Mouse (Mus musculus) liver, embryonic 14.5 days (tissue): ENCODE measurements at regions not wholly inside any gene's neighbourhood (a gene's known extent, or its start where the extent isn't known, plus 50 kb on each side); places are given as distances from the start of the nearest gene placed in this dataset.

Experiments
- CTCF ChIP-seq: IDR thresholded peaks from 2 replicates; pipeline ENCODE4 v1.5.1; 2016; ENCODE audit warnings: antibody characterized with exemption, low read depth, control low read depth
- EP300 ChIP-seq: IDR thresholded peaks from 2 replicates; pipeline ENCODE4 v1.6.1; 2016; ENCODE audit warnings: antibody characterized with exemption, low read depth

DNA sequence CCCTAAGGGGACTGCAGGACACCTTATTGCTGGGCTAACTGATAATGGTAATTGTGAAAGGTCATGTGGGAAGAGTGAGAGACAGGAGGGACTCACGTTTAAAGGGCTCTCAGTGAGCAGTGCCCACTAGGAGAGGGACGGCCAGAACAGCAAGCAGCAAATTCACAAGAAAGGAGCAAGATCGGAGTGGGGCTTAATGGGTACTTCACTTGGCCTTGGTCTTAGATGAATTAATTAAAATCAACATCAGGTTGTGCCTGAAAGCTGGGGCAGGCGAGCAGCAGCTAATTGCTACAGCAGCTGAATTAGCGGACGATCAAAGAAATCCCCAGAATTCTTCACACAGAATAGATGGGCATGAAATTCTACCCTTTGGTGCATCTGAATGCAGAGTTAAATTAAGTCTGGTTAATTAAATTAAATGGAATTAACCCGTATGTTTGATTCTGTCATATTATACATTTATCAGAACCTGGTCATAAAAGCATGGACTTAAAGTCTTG lies 156.9 kb downstream of the Cdh26 start:
- TF ChIP-seq CTCF (no peak), EP300 (no peak)
